Mouse (Mus musculus) liver, embryonic 16.5 days (tissue): Measurements from ENCODE around the gene Nup214. TPM values are rescaled to one million over a fixed set of nuclear protein-coding genes. Genes with fewer than 3 reads are reported as not detected.
"Not testable (repeated sequence)": the region's sequence is repeated elsewhere in the genome, so short reads cannot be mapped to it uniquely, and the experiment has no call there.

Experiments
- ATAC-seq: fragments of 200-750 bp; cut with Nextera tagmentation; 2 replicates; pipeline ENCODE4 v1.8.0; 2017; ENCODE audit warnings: low read depth, mild to moderate bottlenecking, moderate number of reproducible peaks, moderate library complexity
- H3K27ac ChIP-seq: fragments of 300-500 bp; sonication (generic); 2 replicates; pipeline ENCODE4 v1.5.1; 2014; ENCODE audit warnings: mild to moderate bottlenecking, low read length
- H3K27me3 ChIP-seq: fragments of 300-500 bp; sonication (generic); 2 replicates; pipeline ENCODE4 v1.6.1; 2014; ENCODE audit warnings: low read depth, low read length, mixed read lengths; ENCODE audit not compliant: control insufficient read depth, insufficient read depth
- H3K36me3 ChIP-seq: fragments of 300-500 bp; sonication (generic); 2 replicates; pipeline ENCODE4 v1.6.1; 2014; ENCODE audit warnings: mild to moderate bottlenecking; ENCODE audit not compliant: control insufficient read depth, insufficient read depth
- H3K4me1 ChIP-seq: fragments of 300-500 bp; sonication (generic); 2 replicates; pipeline ENCODE4 v1.6.1; 2014; ENCODE audit warnings: low read depth, low read length, mixed read lengths; ENCODE audit not compliant: control insufficient read depth
- H3K4me2 ChIP-seq: fragments of 300-500 bp; sonication (generic); 2 replicates; pipeline ENCODE4 v1.6.1; 2014; ENCODE audit warnings: low read depth, low read length, mixed read lengths
- H3K4me3 ChIP-seq: fragments of 300-500 bp; sonication (generic); 2 replicates; pipeline ENCODE4 v1.5.1; 2014; ENCODE audit warnings: low read depth, mild to moderate bottlenecking, low read length
- H3K9ac ChIP-seq: fragments of 300-500 bp; sonication (generic); 2 replicates; pipeline ENCODE4 v1.6.1; 2014; ENCODE audit warnings: low read depth, low read length
- H3K9me3 ChIP-seq: fragments of 300-500 bp; sonication (generic); replicated peaks from 2 replicates; pipeline ENCODE4 v1.6.1; 2016; ENCODE audit warnings: low read length; ENCODE audit not compliant: control insufficient read depth
- WGBS: fragments of 180-500 bp; shearing (Covaris S2); extraction: QIAGEN DNeasy Blood & Tissue Kit; methylation state at CpG from one replicate; pipeline ENCODE4 v1.1.7; 2014; ENCODE audit not compliant: insufficient replicate concordance; 5-methylcytosine and 5-hydroxymethylcytosine counted together
- polyA plus RNA-seq: library from polyadenylated mRNA; unstranded; fragments of >200 nt; fragmentation: Nextera tagmentation; extraction: Ambion mirVana; gene quantifications from 2 replicates; pipeline ENCODE4 v1.2.1, GENCODE M21; 2015

The Nup214 gene
- polyA plus RNA-seq, 1 experiment from 2014 or later = 34.4 TPM

DNA sequence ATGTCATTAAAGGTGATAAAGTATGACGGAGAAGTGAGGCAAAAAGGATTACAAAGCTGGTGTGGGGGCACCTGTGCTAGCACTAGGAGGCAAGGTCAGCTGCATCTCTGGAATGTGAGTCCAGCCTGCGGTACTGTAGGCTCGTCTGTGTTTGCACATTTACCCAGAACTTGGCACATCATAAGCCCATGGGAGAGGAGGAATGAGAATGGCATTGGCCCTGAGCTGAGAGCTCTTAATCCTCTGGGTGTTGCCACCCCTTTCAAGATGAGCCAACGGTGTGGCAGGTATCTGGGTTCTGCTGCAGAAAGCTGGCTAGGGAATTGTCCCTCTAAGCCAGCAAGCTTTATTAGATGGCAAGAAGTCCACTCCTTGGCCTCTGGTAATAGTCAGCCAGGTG is 45.5 kb downstream of the Nup214 start:
- Histone ChIP-seq H3K4me3 (no peak overlapping the region), H3K27ac (no peak overlapping the region), H3K9me3 (no peaks in the 10 kb centered on the region), H3K4me1 (peaks cover 7% of the 10 kb centered on the region), H3K27me3 (no peaks in the 10 kb centered on the region), H3K4me2 (no peak overlapping the region), H3K36me3 (peaks cover 30% of the 10 kb centered on the region), H3K9ac (no peak overlapping the region)
- 82% methylated on average over 4 of the region's 4 CpGs for WGBS
- no peak for ATAC-seq

DNA sequence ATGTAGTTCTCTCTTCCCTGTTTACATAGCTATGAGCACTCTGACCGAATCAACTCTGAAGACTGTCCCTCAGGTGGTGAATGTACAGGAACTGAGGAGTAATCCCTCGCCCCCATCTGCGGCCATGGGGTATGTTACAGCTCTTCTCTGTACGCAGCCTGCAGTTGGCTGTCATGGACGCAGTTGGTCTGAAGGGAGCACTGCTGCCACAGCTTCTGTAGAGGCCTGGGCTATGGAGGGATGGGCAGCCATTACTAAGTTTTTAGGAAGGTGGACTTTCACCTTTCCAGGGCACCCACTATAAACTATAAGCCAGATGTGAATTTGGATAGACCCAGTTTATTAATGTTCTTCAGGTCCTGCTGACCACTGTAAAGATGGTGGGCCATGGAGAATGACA is 46.0 kb downstream of the Nup214 start:
- Histone ChIP-seq H3K27ac (no peak overlapping the region), H3K9ac (no peak overlapping the region), H3K4me2 (no peak overlapping the region), H3K4me3 (no peak overlapping the region), H3K36me3 (peaks cover 32% of the 10 kb centered on the region), H3K4me1 (peaks cover 7% of the 10 kb centered on the region), H3K27me3 (no peaks in the 10 kb centered on the region), H3K9me3 (no peaks in the 10 kb centered on the region)
- ATAC-seq = no peak
- WGBS = 82% methylated on average over 5 of the region's 5 CpGs

DNA sequence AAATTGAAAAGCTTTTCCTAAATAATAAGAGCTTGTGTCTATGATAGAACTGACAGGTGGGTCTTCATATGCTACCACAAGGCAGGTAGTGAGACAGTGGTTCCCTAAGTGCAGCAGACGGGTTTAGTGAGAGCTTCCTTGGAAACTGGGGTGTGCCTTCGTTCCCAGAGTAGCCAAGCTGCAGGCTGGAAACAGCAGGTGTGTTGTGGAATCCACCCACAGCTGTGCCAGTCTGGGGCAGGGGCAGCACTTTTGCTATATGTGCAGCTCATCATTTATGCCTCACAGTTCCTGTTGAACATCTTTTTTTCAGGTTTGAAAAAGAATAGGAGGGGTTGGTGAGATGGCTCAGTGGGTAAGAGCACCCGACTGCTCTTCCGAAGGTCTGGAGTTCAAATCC is 50.1 kb downstream of the Nup214 start:
- H3K36me3 ChIP-seq = peaks cover 29% of the 10 kb centered on the region
- H3K4me3 ChIP-seq = no peak overlapping the region
- H3K27ac ChIP-seq = no peak overlapping the region
- no peak overlapping the region for H3K9ac ChIP-seq
- no peak for ATAC-seq
- no peak overlapping the region for H3K4me2 ChIP-seq
- WGBS = 79% methylated on average over 4 of the region's 4 CpGs
- H3K27me3 ChIP-seq = no peaks in the 10 kb centered on the region
- no peaks in the 10 kb centered on the region for H3K9me3 ChIP-seq
- peaks cover 7% of the 10 kb centered on the region for H3K4me1 ChIP-seq

DNA sequence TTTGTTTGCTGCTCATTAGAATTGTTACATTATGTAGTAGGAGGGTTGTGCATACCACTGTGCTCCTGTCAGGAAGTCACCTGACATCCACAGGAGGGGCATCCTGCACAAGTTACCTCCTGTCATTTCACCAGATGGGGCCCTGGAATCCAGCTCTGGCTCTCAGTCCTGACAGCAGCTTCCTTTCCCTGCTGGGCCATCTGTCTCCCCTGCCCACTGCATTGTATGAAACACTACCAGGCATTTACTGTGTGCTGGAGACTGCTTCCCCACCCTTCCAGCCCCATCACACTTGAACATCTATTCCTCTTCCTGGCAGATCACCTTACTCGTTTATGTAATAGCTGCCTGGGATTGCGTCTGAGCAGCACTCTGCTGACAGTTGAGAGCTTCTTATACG is 55.4 kb downstream of the Nup214 start:
- no peak overlapping the region for H3K27ac ChIP-seq
- peaks cover 35% of the 10 kb centered on the region for H3K36me3 ChIP-seq
- H3K9me3 ChIP-seq = no peaks in the 10 kb centered on the region
- H3K4me3 ChIP-seq = no peak overlapping the region
- no peak overlapping the region for H3K4me2 ChIP-seq
- H3K4me1 ChIP-seq = no peaks in the 10 kb centered on the region
- no peak overlapping the region for H3K9ac ChIP-seq
- 57% methylated on average over 3 of the region's 3 CpGs for WGBS
- ATAC-seq = no peak
- no peaks in the 10 kb centered on the region for H3K27me3 ChIP-seq

DNA sequence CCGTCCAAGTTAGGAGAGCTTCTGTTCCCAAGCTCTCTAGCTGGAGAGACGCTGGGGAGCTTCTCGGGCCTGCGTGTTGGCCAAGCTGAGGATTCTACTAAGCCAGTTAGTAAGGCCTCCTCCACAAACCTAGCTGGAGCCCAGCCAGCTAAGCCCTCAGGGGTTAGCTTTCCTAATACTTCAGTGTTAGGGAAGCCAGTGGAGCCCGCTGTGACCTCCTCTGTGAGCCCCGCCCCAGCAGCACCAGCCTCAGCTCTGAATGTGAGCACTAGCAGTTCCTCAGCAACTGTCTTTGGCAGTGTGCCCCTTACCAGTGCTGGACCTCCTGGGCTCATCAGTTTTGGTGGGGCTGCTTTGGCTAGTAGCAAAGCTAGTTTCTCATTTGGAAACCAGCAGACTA is 59.2 kb downstream of the Nup214 start:
- H3K9me3 ChIP-seq = no peaks in the 10 kb centered on the region
- H3K4me1 ChIP-seq = no peaks in the 10 kb centered on the region
- peaks cover 26% of the 10 kb centered on the region for H3K36me3 ChIP-seq
- H3K4me3 ChIP-seq = no peak overlapping the region
- WGBS = 88% methylated on average over 6 of the region's 6 CpGs
- no peak overlapping the region for H3K9ac ChIP-seq
- H3K27ac ChIP-seq = no peak overlapping the region
- no peak for ATAC-seq
- H3K4me2 ChIP-seq = no peak overlapping the region
- no peaks in the 10 kb centered on the region for H3K27me3 ChIP-seq

DNA sequence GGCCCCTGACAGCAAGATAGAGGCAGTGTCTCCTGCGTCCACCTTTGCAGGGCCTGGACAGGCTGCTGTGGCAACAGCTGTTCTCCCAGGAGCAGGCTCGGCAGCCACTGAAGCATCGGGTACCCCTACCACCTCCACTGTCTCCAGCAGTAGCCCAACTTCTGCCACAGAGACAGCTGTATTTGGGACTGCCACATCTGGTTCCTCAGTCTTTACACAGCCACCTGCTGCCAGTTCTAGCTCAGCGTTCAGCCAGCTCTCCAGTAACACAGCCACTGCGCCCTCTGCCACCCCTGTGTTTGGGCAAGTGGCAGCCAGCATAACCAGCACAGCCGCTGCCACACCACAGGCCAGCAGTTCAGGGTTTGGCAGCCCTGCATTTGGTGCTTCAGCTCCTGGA is 60.0 kb downstream of the Nup214 start:
- peaks cover 26% of the 10 kb centered on the region for H3K36me3 ChIP-seq
- no peak for ATAC-seq

DNA sequence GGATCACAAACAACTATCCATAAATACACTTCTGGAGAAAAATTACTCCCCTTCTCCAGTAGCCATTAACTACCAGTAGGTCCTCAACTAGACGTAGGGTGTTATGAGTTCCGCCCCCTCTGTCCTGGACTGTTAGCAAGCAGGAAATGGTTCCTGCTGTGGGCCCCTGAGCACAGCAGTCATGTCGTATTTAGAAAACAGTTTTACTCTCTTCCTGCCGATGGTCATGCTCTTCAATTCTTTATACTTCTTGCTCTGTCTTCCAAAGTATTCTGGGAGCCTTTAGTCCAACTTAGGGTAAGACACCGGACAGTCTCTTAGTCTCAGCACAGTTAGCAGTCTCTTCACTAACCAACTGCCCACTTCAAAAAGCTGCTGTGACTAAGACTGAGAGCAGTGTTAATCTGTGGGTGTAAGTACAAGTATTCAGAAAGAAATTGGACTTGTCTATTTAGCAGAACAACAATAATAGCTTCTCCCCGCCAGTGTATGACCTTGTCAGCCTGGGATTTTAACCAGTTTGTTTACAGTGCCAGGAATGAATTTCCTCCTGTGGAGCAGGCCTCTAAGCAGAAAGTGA is 63.1 kb downstream of the Nup214 start:
- Histone ChIP-seq H3K9ac (no peak overlapping the region), H3K9me3 (no peaks in the 10 kb centered on the region), H3K4me3 (no peak overlapping the region), H3K36me3 (peaks cover 24% of the 10 kb centered on the region), H3K27ac (no peak overlapping the region), H3K4me2 (no peak overlapping the region), H3K4me1 (no peaks in the 10 kb centered on the region), H3K27me3 (no peaks in the 10 kb centered on the region)
- 44% methylated on average over 6 of the region's 6 CpGs for WGBS
- ATAC-seq = no peak

More for the DNA sequence above, 60.0 kb downstream of the Nup214 start:
- Histone ChIP-seq H3K4me2 (no peak overlapping the region), H3K9ac (no peak overlapping the region), H3K4me1 (no peaks in the 10 kb centered on the region), H3K4me3 (no peak overlapping the region), H3K27me3 (no peaks in the 10 kb centered on the region), H3K9me3 (no peaks in the 10 kb centered on the region), H3K27ac (no peak overlapping the region)
- WGBS = 85% methylated on average over 6 of the region's 6 CpGs

DNA sequence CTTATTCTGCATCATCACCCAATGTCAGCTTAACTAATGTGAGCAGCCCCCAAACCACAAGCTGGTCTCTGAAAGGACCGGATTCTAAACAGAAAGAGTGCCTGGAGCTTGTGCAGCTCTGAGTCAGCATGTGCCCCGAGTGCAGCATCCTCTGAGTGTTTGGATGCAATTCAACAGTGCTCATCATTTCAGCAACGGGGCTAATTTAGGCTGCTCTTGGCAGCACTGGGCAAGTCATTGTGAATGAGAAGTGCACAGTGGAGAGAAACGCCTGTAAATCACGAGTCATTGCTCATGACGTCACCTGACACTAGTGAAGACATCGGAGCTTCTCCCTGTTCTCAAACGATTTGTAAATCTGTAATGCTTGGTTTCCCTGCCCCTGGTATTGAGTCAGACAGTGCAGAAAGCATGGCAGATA is 64.4 kb downstream of the Nup214 start:
- 60% methylated on average over 8 of the region's 8 CpGs for WGBS
- H3K36me3 ChIP-seq = peaks cover 20% of the 10 kb centered on the region

DNA sequence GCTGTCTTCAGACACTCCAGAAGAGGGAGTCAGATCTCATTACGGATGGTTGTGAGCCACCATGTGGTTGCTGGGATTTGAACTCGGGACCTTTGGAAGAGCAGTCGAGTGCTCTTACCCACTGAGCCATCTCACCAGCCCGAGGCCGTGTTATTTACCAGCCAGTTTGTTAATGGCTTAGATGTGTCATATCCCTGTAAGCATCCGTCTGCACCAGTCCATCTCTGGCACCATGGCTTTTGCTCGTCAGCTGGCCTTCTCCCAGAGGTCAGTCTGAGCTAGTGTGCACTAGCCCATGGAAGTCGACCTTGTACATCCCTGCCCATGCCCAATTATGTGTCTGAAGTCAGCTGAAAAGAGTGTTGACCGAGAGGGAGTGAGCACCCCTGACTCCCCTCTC is 66.4 kb downstream of the Nup214 start:
- H3K9ac ChIP-seq, H3K4me3 ChIP-seq, H3K36me3 ChIP-seq, H3K27me3 ChIP-seq, ATAC-seq, H3K4me2 ChIP-seq, H3K9me3 ChIP-seq, H3K4me1 ChIP-seq, H3K27ac ChIP-seq: not testable (repeated sequence)
- 84% methylated on average over 9 of the region's 9 CpGs for WGBS

More for the DNA sequence above, 64.4 kb downstream of the Nup214 start:
- no peak overlapping the region for H3K9ac ChIP-seq
- no peaks in the 10 kb centered on the region for H3K27me3 ChIP-seq
- no peak overlapping the region for H3K4me2 ChIP-seq
- no peak overlapping the region for H3K4me3 ChIP-seq
- ATAC-seq = no peak
- H3K27ac ChIP-seq = no peak overlapping the region
- no peaks in the 10 kb centered on the region for H3K4me1 ChIP-seq
- no peaks in the 10 kb centered on the region for H3K9me3 ChIP-seq
